Mouse (Mus musculus) ES-CJ7 (cell line): ENCODE measurements around the gene Tas2r136.

Source experiments
- DNase-seq: peaks from one replicate; pipeline ENCODE4 v3.0.0; 2011; ENCODE audit warnings: low read depth, low spot score

Tas2r136 gene

GRCm38 (mm10) chr6:132778062-132778461 is at the start of gene Tas2r136:
Gene Tas2r136, minus strand, starts transcription at chr6:132778162.
- no peak for DNase-seq

GRCm38 (mm10) chr6:132802518-132802917 is 24.6 kb upstream of the Tas2r136 start, which contains the start of gene Tas2r117:
Gene Tas2r117, plus strand, starts transcription at chr6:132802818.
- DNase-seq: no peak

GRCm38 (mm10) chr6:132795393-132795792 is 17.4 kb upstream of the Tas2r136 start:
- no peak for DNase-seq

- DNase-seq: no peak
Observed at GRCm38 (mm10) chr6:132761831-132762230, 16.1 kb downstream of the Tas2r136 start, which contains the start of gene Tas2r102. Gene Tas2r102, plus strand, starts transcription at chr6:132762131.

- DNase-seq: no peak
Observed at GRCm38 (mm10) chr6:132754430-132754829, 23.5 kb downstream of the Tas2r136 start, which contains the start of gene Tas2r124. Gene Tas2r124, plus strand, starts transcription at chr6:132754730.

GRCm38 (mm10) chr6:132750206-132750605 is 27.8 kb downstream of the Tas2r136 start:
- DNase-seq: no peak

GRCm38 (mm10) chr6:132737935-132738334 is 40.0 kb downstream of the Tas2r136 start, which contains the start of gene Tas2r115:
Gene Tas2r115, minus strand, starts transcription at chr6:132738035.
- no peak for DNase-seq
